Mouse (Mus musculus): ENCODE results near the gene Riiad1.

The Riiad1 gene

GRCm38 (mm10) chr3:94482764-94483385 is 2.7 kb upstream of the Riiad1 start:
- Histone ChIP-seq H3K4me3 (replicated peaks; ENCODE audit: low read length) (no peak overlapping the region), H3K36me3 (ENCODE audit: insufficient read depth, low read length) (no peaks in the 10 kb centered on the region), H3K4me1 (replicated peaks; ENCODE audit: low read depth, low read length) (peaks cover 67% of the 10 kb centered on the region), H3K27me3 (ENCODE audit: insufficient read depth, low read length) (peaks cover 39% of the 10 kb centered on the region), H3K9me3 (ENCODE audit: low read length) (no peaks in the 10 kb centered on the region)
- no peak for TF ChIP-seq CTCF (conservative IDR thresholded peaks at IDR 0.05; ENCODE audit: low read length)

DNA sequence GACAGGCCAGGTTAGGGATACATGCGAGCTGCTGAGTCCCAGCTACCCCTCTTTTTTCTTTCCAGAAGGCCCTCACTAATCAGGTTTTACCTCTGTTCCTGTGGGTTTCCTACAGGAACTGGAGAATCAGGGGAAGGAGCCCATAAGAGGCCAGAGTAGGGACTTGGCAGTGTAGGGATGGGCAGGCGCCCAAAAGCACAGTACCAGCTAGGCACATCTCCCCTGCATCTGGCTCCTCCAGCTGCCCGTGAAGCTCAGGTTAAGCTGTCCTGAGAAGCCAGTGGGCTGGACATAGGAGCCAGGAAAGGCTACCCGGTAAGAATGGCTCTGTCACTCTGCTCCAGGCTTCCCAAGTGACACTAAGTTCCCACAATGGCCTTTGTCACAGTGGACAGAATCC is 1.3 kb upstream of the Riiad1 start:
- Histone ChIP-seq H3K9me3 (ENCODE audit: low read length) (no peaks in the 10 kb centered on the region), H3K27me3 (ENCODE audit: insufficient read depth, low read length) (peaks cover 39% of the 10 kb centered on the region), H3K4me3 (replicated peaks; ENCODE audit: low read length) (no peak overlapping the region), H3K4me1 (replicated peaks; ENCODE audit: low read depth, low read length) (peaks cover 58% of the 10 kb centered on the region), H3K36me3 (ENCODE audit: insufficient read depth, low read length) (no peaks in the 10 kb centered on the region)
- TF ChIP-seq NANOG (IDR thresholded peaks at IDR 0.05; ENCODE audit: borderline replicate concordance, low read length) (no peak), POU5F1 (IDR thresholded peaks at IDR 0.05; ENCODE audit: borderline replicate concordance, low read length) (no peak), CTCF (conservative IDR thresholded peaks at IDR 0.05; ENCODE audit: low read length) (no peak)

DNA sequence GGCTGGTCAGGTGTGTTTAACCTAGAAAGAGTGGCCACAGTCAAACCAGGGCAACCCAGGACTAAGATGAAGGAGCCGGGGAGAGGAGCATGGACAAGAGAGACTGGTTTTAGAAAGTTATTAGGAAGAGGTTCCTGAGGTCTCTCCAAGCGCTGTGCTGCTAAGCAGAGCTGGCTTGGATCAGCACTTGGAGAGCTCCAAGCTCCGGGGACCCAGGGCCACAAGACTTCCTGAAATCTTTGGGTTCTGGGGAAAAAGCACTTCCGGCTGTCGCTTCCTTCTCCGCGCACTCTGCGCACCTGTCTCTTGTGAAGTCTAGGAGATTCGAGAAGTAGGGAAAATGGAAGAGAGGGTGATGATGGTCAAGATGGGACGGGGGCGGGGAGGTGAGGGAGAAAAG is 577 bp downstream of the Riiad1 start:
- Histone ChIP-seq H3K4me3 (replicated peaks; ENCODE audit: low read length) (peak overlapping the region; percentile 65), H3K27me3 (ENCODE audit: insufficient read depth, low read length) (peaks cover 46% of the 10 kb centered on the region), H3K9me3 (ENCODE audit: low read length) (no peaks in the 10 kb centered on the region), H3K36me3 (ENCODE audit: insufficient read depth, low read length) (no peaks in the 10 kb centered on the region), H3K4me1 (replicated peaks; ENCODE audit: low read depth, low read length) (peaks cover 45% of the 10 kb centered on the region)
- no peak for TF ChIP-seq POU5F1 (IDR thresholded peaks at IDR 0.05; ENCODE audit: borderline replicate concordance, low read length)
- no peak for TF ChIP-seq CTCF (conservative IDR thresholded peaks at IDR 0.05; ENCODE audit: low read length)
- no peak for TF ChIP-seq NANOG (IDR thresholded peaks at IDR 0.05; ENCODE audit: borderline replicate concordance, low read length)

DNA sequence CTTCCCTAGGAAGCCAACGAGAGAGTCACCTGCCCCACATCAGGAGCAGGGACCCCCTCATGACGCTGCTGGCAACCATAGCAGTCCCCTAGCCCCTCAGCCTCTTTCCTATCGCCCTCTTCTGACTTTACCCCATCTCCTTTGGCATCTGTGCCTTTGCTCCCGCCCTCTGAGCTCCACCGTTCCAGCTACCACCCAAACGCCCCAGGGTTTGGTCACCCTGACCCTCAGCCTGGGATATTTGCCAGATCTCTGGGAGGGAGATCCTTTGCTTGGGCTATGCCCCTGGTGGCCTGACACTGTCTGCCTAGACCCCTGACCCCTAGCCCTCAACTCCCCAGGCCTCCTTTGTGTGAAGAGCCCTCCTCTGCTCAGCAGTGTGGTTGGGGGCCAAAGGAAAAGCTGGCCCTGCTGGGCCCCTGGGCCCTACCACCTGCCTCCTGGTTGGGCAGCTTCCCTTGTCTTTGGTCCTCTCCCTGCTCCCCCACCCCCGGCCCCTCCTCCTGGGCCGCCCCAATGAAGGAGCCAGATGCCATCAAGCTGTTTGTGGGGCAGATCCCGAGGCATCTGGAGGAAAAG is 1.5 kb downstream of the Riiad1 start:
- H3K27me3 ChIP-seq (ENCODE audit: insufficient read depth, low read length): peaks cover 50% of the 10 kb centered on the region
- no peak overlapping the region for H3K4me3 ChIP-seq (replicated peaks; ENCODE audit: low read length)
- H3K4me1 ChIP-seq (replicated peaks; ENCODE audit: low read depth, low read length): peaks cover 40% of the 10 kb centered on the region
- H3K9me3 ChIP-seq (ENCODE audit: low read length): no peaks in the 10 kb centered on the region
- H3K36me3 ChIP-seq (ENCODE audit: insufficient read depth, low read length): no peaks in the 10 kb centered on the region
- no peak for TF ChIP-seq CTCF (conservative IDR thresholded peaks at IDR 0.05; ENCODE audit: low read length)
- no peak for TF ChIP-seq NANOG (IDR thresholded peaks at IDR 0.05; ENCODE audit: borderline replicate concordance, low read length)
- no peak for TF ChIP-seq POU5F1 (IDR thresholded peaks at IDR 0.05; ENCODE audit: borderline replicate concordance, low read length)

DNA sequence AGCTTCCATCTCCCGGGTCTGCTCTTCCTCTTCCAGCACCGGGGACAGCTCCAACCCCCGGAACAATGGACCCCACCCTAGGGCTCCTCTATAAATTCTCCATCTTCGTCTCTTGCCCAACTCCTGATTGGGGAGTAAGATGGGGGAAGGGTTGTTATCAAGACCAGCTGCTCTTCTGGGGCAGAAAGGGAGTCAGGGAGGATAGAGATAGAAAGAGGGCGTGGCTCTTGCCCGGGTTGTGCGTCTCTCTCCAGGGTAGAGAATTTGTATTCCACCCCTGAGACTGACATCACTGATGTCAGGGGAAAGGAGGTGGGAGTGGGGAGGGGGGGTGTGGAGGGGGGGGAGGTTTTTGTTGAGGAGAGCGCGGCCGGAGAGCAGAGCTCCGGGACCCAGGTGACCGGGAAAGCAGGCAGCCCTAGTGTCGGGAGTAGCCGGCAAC is 2.1 kb downstream of the Riiad1 start, which contains the start of gene Celf3:
Gene Celf3, plus strand, starts transcription at position 315 of the 442 bp plus-strand sequence.
- peaks cover 38% of the 10 kb centered on the region for H3K4me1 ChIP-seq (replicated peaks; ENCODE audit: low read depth, low read length)
- H3K36me3 ChIP-seq (ENCODE audit: insufficient read depth, low read length): no peaks in the 10 kb centered on the region
- no peak within 1 kb of the TSS for H3K4me3 ChIP-seq (replicated peaks; ENCODE audit: low read length)
- H3K27me3 ChIP-seq (ENCODE audit: insufficient read depth, low read length): peaks cover 50% of the 10 kb centered on the region
- no peaks in the 10 kb centered on the region for H3K9me3 ChIP-seq (ENCODE audit: low read length)
- no peak for TF ChIP-seq NANOG (IDR thresholded peaks at IDR 0.05; ENCODE audit: borderline replicate concordance, low read length)
- TF ChIP-seq POU5F1 (IDR thresholded peaks at IDR 0.05; ENCODE audit: borderline replicate concordance, low read length): no peak
- no peak for TF ChIP-seq CTCF (conservative IDR thresholded peaks at IDR 0.05; ENCODE audit: low read length)

GRCm38 (mm10) chr3:94477444-94477843 is 2.7 kb downstream of the Riiad1 start:
- Histone ChIP-seq H3K4me1 (replicated peaks; ENCODE audit: low read depth, low read length) (peaks cover 40% of the 10 kb centered on the region), H3K36me3 (ENCODE audit: insufficient read depth, low read length) (no peaks in the 10 kb centered on the region), H3K9me3 (ENCODE audit: low read length) (no peaks in the 10 kb centered on the region), H3K27me3 (ENCODE audit: insufficient read depth, low read length) (peaks cover 51% of the 10 kb centered on the region), H3K4me3 (replicated peaks; ENCODE audit: low read length) (no peak overlapping the region)
- TF ChIP-seq NANOG (IDR thresholded peaks at IDR 0.05; ENCODE audit: borderline replicate concordance, low read length) (no peak), POU5F1 (IDR thresholded peaks at IDR 0.05; ENCODE audit: borderline replicate concordance, low read length) (no peak), CTCF (conservative IDR thresholded peaks at IDR 0.05; ENCODE audit: low read length) (no peak)

- TF ChIP-seq POU5F1 (IDR thresholded peaks at IDR 0.05; ENCODE audit: borderline replicate concordance, low read length) (no peak), CTCF (conservative IDR thresholded peaks at IDR 0.05; ENCODE audit: low read length) (no peak), NANOG (IDR thresholded peaks at IDR 0.05; ENCODE audit: borderline replicate concordance, low read length) (no peak)
- Histone ChIP-seq H3K9me3 (ENCODE audit: low read length) (no peaks in the 10 kb centered on the region), H3K4me1 (replicated peaks; ENCODE audit: low read depth, low read length) (peaks cover 44% of the 10 kb centered on the region), H3K36me3 (ENCODE audit: insufficient read depth, low read length) (no peaks in the 10 kb centered on the region), H3K4me3 (replicated peaks; ENCODE audit: low read length) (no peak overlapping the region), H3K27me3 (ENCODE audit: insufficient read depth, low read length) (peaks cover 47% of the 10 kb centered on the region)
Measured at GRCm38 (mm10) chr3:94476301-94477035, 3.7 kb downstream of the Riiad1 start.

- TF ChIP-seq POU5F1 (IDR thresholded peaks at IDR 0.05; ENCODE audit: borderline replicate concordance, low read length): no peak
- no peak for TF ChIP-seq CTCF (conservative IDR thresholded peaks at IDR 0.05; ENCODE audit: low read length)
- TF ChIP-seq NANOG (IDR thresholded peaks at IDR 0.05; ENCODE audit: borderline replicate concordance, low read length): no peak
- no peaks in the 10 kb centered on the region for H3K36me3 ChIP-seq (ENCODE audit: insufficient read depth, low read length)
- no peak overlapping the region for H3K4me3 ChIP-seq (replicated peaks; ENCODE audit: low read length)
- H3K9me3 ChIP-seq (ENCODE audit: low read length): no peaks in the 10 kb centered on the region
- peaks cover 32% of the 10 kb centered on the region for H3K4me1 ChIP-seq (replicated peaks; ENCODE audit: low read depth, low read length)
- H3K27me3 ChIP-seq (ENCODE audit: insufficient read depth, low read length): peaks cover 21% of the 10 kb centered on the region
Measured at GRCm38 (mm10) chr3:94473567-94474232, 6.4 kb downstream of the Riiad1 start.

Measured in E14TG2a.4 (cell line).